Mouse (Mus musculus) gastrocnemius, adult 8-10 months (tissue): ENCODE data around the gene S100a6. TPM values are rescaled to one million over a fixed set of nuclear protein-coding genes. Genes with fewer than 3 reads are reported as not detected.

Source experiments
- DNase-seq, 2 experiments: peaks; one replicate each; pipeline ENCODE4 v3.0.0; 2022; ENCODE audit warnings: low spot score in 2 of 2
- total RNA-seq, 4 experiments: library from RNA; stranded (reverse); gene quantifications; 2 replicates each; pipeline ENCODE4 v1.2.4; 2022

Gene S100a6
- total RNA-seq, 4 experiments from 2014 or later, result 38.3 to 90.6 (median 55.1) TPM

DNA sequence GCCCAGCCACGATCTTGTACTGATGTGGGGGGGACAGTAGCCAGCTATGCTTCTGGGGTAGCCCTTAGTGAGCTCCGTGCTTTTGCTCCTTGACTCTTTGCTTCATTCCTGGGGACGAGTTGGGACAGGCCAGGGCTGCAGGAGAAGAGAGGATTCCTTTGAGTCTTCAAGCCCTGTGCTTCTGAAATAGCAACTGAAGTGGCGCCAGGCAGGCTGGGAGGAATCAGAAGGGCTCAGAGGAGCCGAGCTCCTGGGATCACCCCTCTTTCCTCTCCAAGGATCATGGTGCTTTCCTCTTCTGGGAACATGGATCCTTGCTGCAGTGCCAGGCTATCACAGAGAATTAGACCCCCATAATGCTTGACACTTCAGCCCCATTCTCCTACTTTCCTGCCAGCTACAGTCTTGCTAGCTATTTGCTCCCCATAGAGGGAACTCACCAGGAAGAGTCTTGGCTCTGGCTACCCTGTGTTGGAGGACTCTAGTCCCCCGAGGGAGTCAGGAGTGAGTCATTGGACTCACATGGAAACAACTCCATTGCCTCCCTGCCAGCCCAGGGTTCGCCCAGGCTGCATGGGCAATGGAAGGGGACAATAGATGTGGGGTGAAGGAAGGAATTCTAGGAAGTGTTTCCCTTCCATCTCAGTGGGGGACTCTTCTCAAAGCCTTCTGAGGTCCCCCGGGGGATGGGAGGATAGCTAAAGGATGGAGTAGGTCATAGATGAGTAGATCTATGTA is 12.1 kb upstream of the S100a6 start:
- peak in 1 of 2 experiments; percentile 58 for DNase-seq

DNA sequence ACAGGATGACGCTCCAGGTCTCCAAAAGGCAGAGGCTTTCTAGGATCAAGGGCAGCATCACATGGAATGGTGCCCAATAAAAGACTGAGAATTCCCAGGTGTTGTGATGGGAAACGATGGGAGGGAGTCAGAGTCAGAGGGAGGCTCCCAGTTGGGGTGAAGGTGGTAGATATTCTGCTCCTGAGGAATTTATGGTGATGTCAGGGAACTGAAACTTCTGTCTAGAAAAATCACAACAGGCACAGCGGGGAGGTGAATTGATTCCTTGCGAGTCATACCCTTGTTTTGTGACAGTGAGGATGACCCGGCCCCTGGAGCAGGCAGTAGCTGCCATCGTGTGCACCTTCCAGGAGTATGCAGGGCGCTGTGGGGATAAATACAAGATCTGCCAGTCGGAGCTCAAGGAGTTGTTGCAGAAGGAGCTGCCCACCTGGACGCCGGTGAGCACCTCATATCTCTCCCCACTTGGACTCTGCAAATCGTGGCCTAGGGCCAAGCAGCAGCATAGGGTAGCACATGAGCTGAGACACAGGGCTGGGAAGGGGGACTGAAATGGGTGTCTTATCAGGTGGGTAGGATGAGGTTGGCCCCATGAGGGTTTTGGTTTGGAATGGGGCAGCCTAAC is 11.1 kb upstream of the S100a6 start, which contains the start of gene Gm42674:
Gene Gm42674, plus strand, starts transcription at position 419 of the 625 bp plus-strand sequence.
- DNase-seq, result no peak

DNA sequence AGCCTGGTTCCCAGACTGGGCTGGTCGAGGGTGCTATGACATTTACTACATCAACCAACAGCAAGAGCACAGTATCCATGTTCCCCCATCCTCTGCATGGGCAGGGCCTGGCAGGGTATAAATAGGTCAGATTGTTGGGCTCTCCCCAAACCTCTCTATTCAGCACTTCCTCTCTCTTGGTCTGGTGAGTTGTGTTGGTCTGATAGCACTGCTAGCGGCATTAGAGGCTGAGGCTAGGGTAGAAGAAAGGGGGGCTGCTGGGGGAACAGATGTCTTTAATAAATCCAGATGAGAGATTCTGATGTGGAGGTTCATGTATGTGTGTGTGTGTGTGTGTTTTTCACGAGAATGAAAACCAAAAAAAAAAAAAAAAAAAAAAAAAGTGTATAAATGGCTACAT is 9.1 kb upstream of the S100a6 start, which contains the start of gene S100a4:
Gene S100a4, plus strand, starts transcription at position 149 of the 400 bp plus-strand sequence.
- no peak for DNase-seq

DNA sequence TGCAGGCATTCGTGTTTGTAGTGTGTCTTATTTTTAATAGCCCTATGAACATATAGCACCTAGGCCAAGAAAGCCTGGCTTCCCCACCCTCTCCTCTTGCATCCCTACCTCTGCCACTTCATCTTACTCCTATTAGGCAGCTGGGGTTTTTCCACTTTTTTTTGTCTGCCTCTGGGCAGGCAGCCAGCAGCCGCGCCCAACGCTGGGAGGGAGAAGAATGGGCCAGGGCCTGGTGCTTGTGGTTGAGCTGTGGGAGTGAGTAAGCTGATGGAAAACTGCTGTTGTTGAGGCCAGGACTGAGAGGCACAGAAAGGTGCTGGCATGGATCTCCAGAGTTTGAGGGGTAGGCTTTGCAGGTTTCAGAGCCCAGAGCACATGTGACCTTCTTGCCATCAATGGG is 8.3 kb upstream of the S100a6 start:
- DNase-seq, result peak; percentile 79 to 83

DNA sequence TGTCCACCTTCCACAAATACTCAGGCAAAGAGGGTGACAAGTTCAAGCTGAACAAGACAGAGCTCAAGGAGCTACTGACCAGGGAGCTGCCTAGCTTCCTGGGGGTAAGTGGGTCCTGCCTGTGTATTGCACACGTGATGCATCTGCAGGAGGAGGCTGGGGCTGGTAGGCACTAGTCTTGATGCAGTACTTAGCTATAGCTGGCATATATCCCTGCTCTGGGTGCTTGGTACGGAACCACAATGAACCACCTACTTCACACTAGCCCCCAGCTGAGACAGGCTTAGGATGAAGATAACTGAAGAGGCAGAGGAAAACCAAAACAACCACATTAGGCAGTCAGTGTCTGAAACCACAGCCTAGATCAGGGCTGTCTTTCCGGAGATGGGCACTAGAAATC is 7.6 kb upstream of the S100a6 start:
- DNase-seq, result no peak

DNA sequence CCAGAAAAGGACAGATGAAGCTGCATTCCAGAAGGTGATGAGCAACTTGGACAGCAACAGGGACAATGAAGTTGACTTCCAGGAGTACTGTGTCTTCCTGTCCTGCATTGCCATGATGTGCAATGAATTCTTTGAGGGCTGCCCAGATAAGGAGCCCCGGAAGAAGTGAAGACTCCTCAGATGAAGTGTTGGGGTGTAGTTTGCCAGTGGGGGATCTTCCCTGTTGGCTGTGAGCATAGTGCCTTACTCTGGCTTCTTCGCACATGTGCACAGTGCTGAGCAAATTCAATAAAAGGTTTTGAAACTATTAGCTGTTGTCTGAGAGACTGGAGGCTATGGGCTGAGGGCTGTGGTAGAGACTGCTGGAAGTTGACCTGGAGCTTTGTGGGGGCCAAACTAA is 6.9 kb upstream of the S100a6 start:
- DNase-seq, result no peak

DNA sequence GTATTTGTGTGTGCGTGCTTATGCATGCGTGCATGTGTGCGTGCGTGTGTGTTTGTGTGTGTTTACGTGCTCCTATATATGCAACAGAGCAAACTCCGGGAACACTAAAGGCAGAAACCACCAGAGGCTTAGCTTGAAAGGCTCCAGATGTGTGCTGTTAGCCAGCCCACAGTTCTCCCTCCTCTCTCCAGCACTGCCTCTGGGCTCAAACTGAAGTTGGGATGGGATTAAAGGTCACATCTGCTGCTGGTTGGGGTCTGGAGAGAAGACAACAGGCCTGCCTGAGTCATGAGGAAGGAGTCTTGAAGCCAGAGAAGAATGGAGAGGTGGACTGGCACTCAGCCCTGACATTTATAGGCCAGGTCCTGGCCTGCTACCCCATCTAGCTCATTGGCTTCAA is 6.5 kb upstream of the S100a6 start:
- DNase-seq, result peak in 1 of 2 experiments; percentile 56

DNA sequence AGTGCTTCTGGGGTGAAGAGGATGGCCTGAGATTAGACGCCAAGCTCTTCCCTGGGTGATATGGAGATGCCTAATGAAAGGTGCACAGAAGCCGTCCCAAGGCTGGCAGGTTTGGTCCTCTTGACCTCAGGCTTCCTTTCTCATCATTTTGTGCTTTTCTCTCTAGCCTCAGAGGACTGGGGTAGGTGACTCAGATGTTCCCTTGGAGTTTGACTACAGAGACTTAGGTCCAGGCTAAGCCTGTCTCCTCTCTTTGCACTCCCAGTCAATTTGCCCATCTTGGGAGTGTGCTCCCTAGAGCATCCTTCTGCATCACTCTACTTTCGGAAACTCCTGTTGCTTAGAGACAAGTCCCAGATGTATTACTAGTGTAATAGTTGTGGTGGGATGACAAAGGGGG is 5.3 kb upstream of the S100a6 start:
- DNase-seq, result no peak

DNA sequence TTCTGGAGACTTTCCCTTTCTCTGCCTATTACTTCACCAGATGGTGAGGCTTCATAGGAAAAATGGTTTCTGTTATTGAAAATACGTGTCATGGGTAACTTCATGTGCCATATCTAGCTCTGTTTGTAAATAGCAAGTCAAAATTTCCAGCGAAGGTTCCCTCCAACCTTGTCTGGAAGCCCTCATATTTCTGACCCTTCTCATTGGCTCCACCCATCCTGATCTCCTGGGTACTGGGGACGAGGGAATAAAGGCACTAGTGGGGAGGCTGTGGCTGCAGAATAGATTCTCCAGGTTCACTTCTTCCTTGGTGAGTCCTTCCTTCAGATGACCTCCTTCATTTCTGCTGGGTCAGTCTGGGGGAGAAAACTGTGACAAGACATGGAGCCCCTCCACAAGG is 4.5 kb upstream of the S100a6 start, which contains the start of gene S100a5:
Gene S100a5, plus strand, starts transcription at position 301 of the 400 bp plus-strand sequence.
- DNase-seq, result no peak

DNA sequence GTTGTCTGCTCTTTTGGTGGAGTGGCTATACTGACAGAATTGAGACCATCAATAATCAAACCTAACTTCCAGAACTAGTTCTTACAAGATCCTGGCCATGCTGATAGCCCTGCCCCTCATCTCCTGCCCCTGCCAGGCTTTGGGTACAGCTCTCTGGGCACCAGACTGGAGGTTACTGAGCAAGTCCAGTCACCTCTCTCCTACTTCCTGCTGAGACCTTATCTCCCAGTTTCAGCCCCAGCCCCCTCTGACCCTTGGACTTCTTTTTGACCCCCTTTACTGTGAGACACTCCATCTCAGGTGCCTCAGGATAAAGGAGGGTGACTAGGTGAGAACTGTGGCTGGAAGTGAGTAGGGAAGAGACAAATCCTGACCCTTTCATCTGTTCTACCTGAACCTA is 3.6 kb upstream of the S100a6 start:
- no peak for DNase-seq

DNA sequence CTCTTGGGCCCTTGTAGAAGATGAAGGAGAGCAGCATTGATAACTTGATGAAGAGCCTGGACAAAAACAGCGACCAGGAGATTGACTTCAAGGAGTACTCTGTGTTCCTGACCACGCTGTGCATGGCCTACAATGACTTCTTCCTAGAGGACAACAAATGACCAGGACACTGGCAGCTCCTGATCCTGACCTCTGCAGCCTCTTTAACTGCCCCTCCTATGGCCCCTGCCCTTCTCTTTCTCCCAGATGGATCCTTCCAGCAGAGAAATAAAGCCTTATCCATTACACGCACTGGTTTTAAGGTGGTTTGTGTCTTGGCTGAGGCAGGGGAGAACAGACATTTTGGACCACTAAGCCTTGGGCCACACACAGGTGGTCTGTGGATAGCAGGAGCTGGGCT is 1.2 kb upstream of the S100a6 start:
- no peak for DNase-seq

DNA sequence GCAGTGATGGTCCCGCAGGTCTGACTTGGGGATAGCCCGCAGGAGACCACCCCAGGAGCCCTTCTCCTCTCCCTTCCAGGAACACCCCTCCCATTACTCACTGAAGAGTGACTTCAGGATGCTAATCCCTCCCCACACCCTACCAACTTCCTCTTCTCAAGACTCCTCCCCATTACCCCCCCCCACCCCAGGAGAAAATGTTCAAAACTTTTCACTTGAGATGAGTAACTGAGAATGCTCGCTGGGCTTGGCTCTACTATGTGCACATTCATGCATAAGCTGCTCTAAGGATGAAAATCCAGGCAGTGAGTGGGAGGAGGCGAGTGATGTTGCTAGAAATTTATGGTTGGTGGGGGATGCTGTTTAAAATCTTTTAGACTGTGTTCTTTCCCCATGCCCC is 621 bp upstream of the S100a6 start:
- no peak for DNase-seq

DNA sequence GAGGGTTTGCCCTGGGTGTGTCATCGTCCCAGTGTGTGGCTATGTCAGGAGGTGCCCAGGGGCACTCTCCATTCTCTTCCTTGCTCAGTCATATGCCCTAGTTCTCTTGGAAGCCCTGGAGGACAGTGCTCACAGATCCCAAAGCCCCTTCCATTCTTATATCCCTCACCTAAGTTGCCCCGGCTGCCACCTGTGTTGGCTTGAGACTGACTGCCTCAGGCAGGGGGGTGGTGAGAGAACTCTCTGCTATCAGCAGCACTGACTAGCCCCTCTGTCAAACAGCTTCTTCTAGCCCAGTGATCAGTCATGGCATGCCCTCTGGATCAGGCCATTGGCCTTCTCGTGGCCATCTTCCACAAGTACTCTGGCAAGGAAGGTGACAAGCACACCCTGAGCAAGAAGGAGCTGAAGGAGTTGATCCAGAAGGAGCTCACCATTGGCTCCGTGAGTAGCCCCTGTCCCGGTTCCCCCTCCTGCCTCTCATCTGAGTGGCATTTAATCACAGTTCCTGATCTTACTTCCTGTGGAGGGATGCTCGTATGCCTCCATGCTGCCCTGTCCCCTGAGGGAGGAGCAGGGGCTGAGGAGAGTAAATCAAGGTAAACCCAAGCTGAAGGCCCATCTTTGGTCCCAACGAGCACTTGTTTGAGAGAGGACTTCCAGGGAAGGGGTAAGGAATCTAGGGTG is 922 bp downstream of the S100a6 start:
- DNase-seq, result no peak

DNA sequence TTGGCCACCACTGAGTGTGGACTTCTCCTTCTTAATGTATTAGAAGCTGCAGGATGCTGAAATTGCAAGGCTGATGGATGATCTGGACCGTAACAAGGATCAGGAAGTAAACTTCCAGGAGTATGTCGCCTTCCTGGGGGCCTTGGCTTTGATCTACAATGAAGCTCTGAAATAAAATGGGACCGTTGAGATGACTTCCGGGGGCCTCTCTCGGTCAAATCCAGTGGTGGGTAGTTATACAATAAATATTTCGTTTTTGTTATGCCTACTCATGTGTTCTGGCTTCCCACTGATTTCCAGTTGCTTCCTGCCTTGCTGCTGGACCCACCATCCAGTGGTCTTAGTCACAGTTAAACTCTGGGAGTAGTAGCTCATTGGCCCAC is 1.5 kb downstream of the S100a6 start:
- no peak for DNase-seq

DNA sequence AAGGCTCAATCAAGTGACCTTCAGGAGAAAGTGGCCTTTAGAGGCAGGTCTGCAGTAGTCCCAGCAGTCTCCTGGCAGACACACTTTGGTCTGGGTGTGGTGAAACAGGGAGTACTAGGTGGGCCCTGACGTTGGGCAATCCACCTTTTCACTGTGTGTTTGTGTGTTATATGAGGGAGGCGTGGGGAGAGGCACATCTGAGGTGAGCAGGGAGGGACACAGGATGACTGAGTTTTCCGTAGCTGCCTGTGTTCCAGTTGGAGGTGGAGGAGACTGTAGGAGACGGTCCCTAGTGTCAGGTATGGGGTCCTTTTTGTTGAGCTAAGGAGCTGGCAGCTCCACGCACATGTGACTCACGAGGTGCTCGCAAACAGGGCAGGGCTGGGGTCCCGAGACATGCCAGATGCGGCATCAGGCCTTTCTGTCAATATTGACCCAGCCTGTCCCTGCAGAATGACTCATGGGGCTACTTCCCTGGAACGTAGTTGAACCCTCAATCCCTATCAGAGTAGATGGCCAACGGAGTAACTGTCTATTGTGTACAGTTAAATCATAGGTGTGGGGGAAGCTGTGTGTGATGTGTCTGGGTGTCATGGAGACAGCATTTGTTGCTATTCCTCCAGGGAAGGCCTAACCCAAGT is 2.0 kb downstream of the S100a6 start:
- DNase-seq, result no peak

DNA sequence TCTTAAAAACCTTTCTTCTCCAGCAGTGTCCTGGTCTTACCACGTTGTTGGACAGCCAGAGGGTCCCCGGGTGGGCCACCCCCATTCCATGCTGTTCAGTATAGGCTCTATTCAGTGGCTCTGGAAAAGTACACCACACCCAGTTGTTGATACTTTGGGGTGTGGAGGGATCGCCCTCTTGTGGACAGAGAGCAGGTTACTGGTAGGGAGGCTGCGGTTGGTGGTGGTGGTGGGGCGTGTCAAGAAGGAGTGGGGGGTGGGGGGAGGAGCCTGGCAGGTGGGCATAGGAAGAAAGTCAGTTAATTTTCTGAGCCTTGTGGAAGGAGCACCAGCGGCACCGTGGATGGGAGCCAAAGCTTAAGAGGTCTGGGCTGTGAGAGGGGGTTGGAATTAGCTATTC is 2.7 kb downstream of the S100a6 start:
- peak; percentile 56 to 64 for DNase-seq

DNA sequence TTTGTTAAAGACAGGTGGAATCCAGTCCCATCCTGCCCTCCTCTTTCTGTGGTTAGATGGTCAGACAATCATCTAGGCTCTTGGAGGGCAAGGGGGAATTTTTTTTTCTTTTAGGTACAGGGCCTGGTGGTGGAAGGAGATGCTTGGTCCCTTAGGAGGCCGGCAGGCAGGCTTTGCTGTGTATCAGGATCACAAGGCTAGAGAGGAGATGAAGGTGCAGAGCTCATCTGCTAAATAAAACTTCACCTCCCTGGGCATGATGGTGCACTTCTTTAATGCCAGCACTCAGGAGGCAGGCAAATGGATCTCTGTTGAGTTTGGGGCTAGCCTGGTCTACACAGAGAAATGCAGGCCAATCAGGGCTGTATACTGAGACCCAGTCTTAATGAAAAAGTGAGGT is 3.2 kb downstream of the S100a6 start:
- no peak for DNase-seq

DNA sequence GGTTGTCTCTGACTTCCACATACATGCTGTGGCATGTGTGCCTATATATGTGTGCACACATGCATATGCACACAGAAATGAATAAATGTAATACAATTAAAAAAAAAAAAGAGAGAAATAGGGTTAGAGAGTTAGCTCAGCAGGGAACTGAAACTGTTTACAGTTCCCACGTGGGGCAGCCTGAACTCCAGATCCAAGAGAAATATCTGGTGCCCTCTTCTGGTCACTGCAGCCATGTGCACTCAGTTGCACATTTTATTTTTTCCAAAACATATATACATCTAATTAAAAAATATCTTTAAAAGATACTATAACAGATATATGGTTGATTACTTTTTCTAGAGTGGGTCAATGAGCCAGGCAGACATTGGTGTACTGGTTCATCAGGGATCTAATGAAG is 4.9 kb downstream of the S100a6 start:
- DNase-seq, result no peak

DNA sequence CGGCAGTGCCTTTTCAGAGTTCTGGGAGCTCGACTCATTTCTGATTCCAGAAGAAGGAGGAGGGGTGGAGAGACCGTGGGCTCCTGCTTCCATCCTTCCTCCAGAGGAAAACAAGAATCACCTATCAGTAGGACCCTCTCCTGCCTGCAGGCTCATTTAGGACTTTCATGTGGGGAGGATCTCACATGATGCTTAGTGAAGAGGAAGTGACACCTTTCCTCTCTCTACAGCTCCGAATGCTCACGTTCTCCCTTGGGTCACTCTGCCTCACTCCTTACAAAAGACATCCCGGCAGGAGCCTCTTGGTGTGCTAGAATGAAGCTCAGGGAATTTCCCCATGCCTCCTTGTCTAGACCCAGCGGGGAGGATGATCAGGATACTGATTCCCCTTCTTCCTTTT is 8.9 kb downstream of the S100a6 start:
- DNase-seq, result no peak

DNA sequence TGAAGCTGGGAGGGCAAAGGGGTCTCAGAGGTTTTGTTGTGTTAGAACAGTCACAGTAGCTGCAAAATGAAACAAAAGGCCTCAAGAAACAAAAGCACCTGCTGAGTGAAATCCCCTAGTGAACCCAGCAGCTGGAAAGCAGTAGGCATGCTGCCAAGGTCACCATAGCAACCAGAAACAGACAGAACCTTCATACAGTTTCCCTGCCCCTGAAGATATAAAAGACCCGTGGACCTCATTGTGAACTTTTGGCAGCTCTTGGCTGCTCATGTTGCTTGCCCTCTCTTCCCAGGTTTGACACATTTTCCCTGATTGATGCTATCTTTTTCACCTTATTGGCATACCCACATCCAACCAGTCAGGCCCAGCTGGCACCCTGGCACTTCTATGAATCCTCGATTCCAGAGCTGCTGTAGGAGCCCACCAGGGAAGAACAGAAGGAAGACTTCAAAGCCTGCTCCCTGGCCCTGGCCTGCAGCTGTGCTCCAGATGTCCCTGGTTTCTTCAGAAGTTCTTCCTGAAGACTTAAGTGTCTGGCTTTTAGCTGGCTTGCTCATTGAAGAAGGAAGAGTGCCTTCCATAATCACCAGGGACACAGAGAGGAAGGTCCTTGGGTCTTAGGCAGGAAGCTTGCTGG is 10.9 kb downstream of the S100a6 start:
- peak in 1 of 2 experiments; percentile 36 for DNase-seq

DNA sequence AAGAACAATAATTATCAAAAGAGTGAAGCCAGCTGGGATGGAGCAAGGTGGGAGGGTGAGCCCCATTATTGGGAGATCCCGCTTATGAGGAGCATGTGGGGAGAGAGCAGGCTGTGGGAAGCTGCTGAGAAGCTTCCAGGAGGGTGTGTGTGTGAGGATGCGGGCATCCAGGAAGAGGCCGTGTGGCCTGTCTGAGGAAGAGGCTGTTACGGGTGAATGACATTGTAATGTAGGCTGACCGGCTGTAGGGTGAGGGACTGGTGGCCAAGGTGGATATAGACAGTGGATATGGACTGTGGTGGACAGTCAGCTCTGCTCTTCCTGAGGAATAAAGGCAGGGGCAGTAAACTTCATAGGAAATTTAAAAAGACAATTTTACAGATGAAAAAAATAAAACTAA is 12.8 kb downstream of the S100a6 start:
- no peak for DNase-seq
